Mouse (Mus musculus) myocyte (in vitro differentiated cells): ENCODE measurements at regions not wholly inside any gene's neighbourhood (a gene's known extent, or its start where the extent isn't known, plus 50 kb on each side); places are given as distances from the start of the nearest gene placed in this dataset.

Experiments
- POLR2A ChIP-seq: IDR thresholded peaks from one replicate; pipeline ENCODE4 v1.6.1; 2011; ENCODE audit warnings: low read depth, mild to moderate bottlenecking, control low read depth, moderate library complexity; ENCODE audit not compliant: insufficient read length
- TCF12 ChIP-seq: IDR thresholded peaks from one replicate; pipeline ENCODE4 v1.6.1; 2011; ENCODE audit warnings: mild to moderate bottlenecking, control low read depth; ENCODE audit not compliant: poor library complexity, insufficient read depth, severe bottlenecking

GRCm38 (mm10) chr8:42107582-42107981 lies 690.7 kb upstream of the Frg1 start:
- TF ChIP-seq POLR2A (no peak), TCF12 (no peak)
